ENCODE assay signal across 8 mouse cellular contexts in genomic region chr17:28208314-28208612, GRCm38 (mm10). TPM values are rescaled to one million over a fixed set of nuclear protein-coding genes. Genes with fewer than 3 reads are reported as not detected.
DNase-seq lines count a peak whose midpoint lies in the region; ATAC-seq and TF ChIP-seq lines count a peak whose summit lies in the region.

No protein-coding gene starts in this region.

- dilution Hi-C loops in CH12.LX (cut with MboI; ENCODE audit: extremely low pct_ligation_motif_present, extremely low pct_unique_long_range_greater_than_20kb, low sequenced_read_pairs), result no loop called here

- TF ChIP-seq POLR2A in CH12.LX (IDR thresholded peaks at IDR 0.05; ENCODE audit: low read depth, low read length), result no peak

- TF ChIP-seq CTCF in CH12.LX (conservative IDR thresholded peaks at IDR 0.05 in 1 of 2, IDR thresholded peaks at IDR 0.05 in 1 of 2; ENCODE audit: low read depth in 2 of 2, low read length in 2 of 2), result no peak

- H3K4me1 ChIP-seq in heart, embryonic 12.5 days (replicated peaks), result peaks cover 16% of the 10 kb centered on the region
- peaks cover 42 to 68% of the 10 kb centered on the region in 2 experiments for H3K4me1 ChIP-seq in CH12.LX (ENCODE audit: control insufficient read depth in 1 of 2, insufficient read depth in 2 of 2)
- peaks cover 33% of the 10 kb centered on the region for H3K4me1 ChIP-seq in embryonic facial prominence, embryonic 15.5 days
- peaks cover 57% of the 10 kb centered on the region for H3K4me1 ChIP-seq in liver, embryonic 15.5 days (replicated peaks)

- H3K79me2 ChIP-seq in CH12.LX (replicated peaks; ENCODE audit: control insufficient read depth, extremely low read depth, insufficient read depth, poor library complexity, severe bottlenecking), result peaks cover 34% of the 10 kb centered on the region

- in situ Hi-C loops in CH12.LX (cut with MboI; ENCODE audit: low pct_ligation_motif_present, low pct_unique_long_range_greater_than_20kb, low sequenced_read_pairs), result loop anchor here (25.0 kb wide), 1 partner anchor 304 kb away; the partner anchor contains the start of gene Fkbp5

- DNase-seq in heart, postnatal 10 days, result no peak
- no peak for DNase-seq in CH12.LX (ENCODE audit: extremely low read depth)
- DNase-seq in retina, postnatal 1 day, result no peak
- no peak for DNase-seq in urinary bladder, postnatal 14 days (ENCODE audit: low spot score)
- no peak for DNase-seq in gastrocnemius, adult 8-10 months (ENCODE audit: low spot score in 2 of 2)

- intact Hi-C loops in heart, postnatal 10 days (cut with DNase I), result loop anchor here (5.0 kb wide), 1 partner anchor 164 kb away; no protein-coding TSS in a partner anchor

- H3K27me3 ChIP-seq in heart, embryonic 12.5 days (replicated peaks), result no peaks in the 10 kb centered on the region
- no peaks in the 10 kb centered on the region for H3K27me3 ChIP-seq in CH12.LX (replicated peaks)
- H3K27me3 ChIP-seq in embryonic facial prominence, embryonic 15.5 days, result no peaks in the 10 kb centered on the region
- H3K27me3 ChIP-seq in liver, embryonic 15.5 days, result no peaks in the 10 kb centered on the region

- peaks cover 10% of the 10 kb centered on the region for H3K36me3 ChIP-seq in heart, embryonic 12.5 days
- peaks cover 5 to 20% of the 10 kb centered on the region in 2 experiments for H3K36me3 ChIP-seq in CH12.LX (replicated peaks in 1 of 2; ENCODE audit: control insufficient read depth in 1 of 2, insufficient read depth in 1 of 2, low read length in 1 of 2)
- H3K36me3 ChIP-seq in embryonic facial prominence, embryonic 15.5 days, result peaks cover 1% of the 10 kb centered on the region; the same call in 1 of the 2 replicates
- no peaks in the 10 kb centered on the region for H3K36me3 ChIP-seq in liver, embryonic 15.5 days (replicated peaks)

- no peaks in the 10 kb centered on the region for H3K9me3 ChIP-seq in heart, embryonic 12.5 days (replicated peaks)
- H3K9me3 ChIP-seq in CH12.LX (replicated peaks; ENCODE audit: low read length), result no peaks in the 10 kb centered on the region
- H3K9me3 ChIP-seq in embryonic facial prominence, embryonic 15.5 days (replicated peaks), result no peaks in the 10 kb centered on the region
- H3K9me3 ChIP-seq in liver, embryonic 15.5 days (replicated peaks), result no peaks in the 10 kb centered on the region

- TF ChIP-seq EP300 in CH12.LX (IDR thresholded peaks at IDR 0.05; ENCODE audit: low read length), result no peak

- H3K4me3 ChIP-seq in heart, embryonic 12.5 days, result peak overlapping the region; percentile 35; the same call in 1 of the 2 replicates
- peak overlapping the region; percentile 73 to 91 (median 83) for H3K4me3 ChIP-seq in CH12.LX (replicated peaks in 1 of 3; ENCODE audit: low read depth in 2 of 3, low read length in 2 of 3, poor library complexity in 1 of 3)
- H3K4me3 ChIP-seq in embryonic facial prominence, embryonic 15.5 days (replicated peaks), result peak overlapping the region; percentile 52
- H3K4me3 ChIP-seq in liver, embryonic 15.5 days (replicated peaks), result peak overlapping the region; percentile 56

- ATAC-seq in heart, embryonic 12.5 days (ENCODE audit: insufficient number of reproducible peaks, low FRiP score), result no peak
- no peak for ATAC-seq in embryonic facial prominence, embryonic 15.5 days (ENCODE audit: insufficient number of reproducible peaks, low FRiP score, low TSS enrichment, low read depth)
- 0 out of 2 replicates have a peak, but pooled peaks have one; percentile 14 for ATAC-seq in liver, embryonic 15.5 days (ENCODE audit: insufficient read depth)

- H3K27ac ChIP-seq in heart, embryonic 12.5 days (ENCODE audit: poor library complexity, severe bottlenecking), result no peak overlapping the region
- peak overlapping the region; percentile 90 for H3K27ac ChIP-seq in CH12.LX (ENCODE audit: insufficient read depth, low read depth)
- H3K27ac ChIP-seq in embryonic facial prominence, embryonic 15.5 days (replicated peaks), result peak overlapping the region; percentile 91; the same call in 1 of the 2 replicates
- peak overlapping the region; percentile 70; the same call in 1 of the 2 replicates for H3K27ac ChIP-seq in liver, embryonic 15.5 days (replicated peaks)

- H3K9ac ChIP-seq in heart, embryonic 12.5 days, result no peak overlapping the region
- H3K9ac ChIP-seq in CH12.LX (ENCODE audit: insufficient read depth, low read depth), result peak overlapping the region; percentile 79
- peak overlapping the region; percentile 48 for H3K9ac ChIP-seq in embryonic facial prominence, embryonic 15.5 days
- H3K9ac ChIP-seq in liver, embryonic 15.5 days, result peak overlapping the region; percentile 55; the same call in 1 of the 2 replicates

- WGBS in heart, embryonic 12.5 days, result 60% methylated on average over 8 of the region's 8 CpGs
- 63% methylated on average over 8 of the region's 8 CpGs for WGBS in embryonic facial prominence, embryonic 15.5 days
- WGBS in liver, embryonic 15.5 days (ENCODE audit: insufficient replicate concordance), result 18% methylated on average over 8 of the region's 8 CpGs

- H3K4me2 ChIP-seq in heart, embryonic 12.5 days, result peak overlapping the region; percentile 66
- H3K4me2 ChIP-seq in CH12.LX (ENCODE audit: insufficient read depth, low read depth, poor library complexity, severe bottlenecking), result peak overlapping the region; percentile 92
- peak overlapping the region; percentile 84 for H3K4me2 ChIP-seq in embryonic facial prominence, embryonic 15.5 days (replicated peaks)
- peak overlapping the region; percentile 71 for H3K4me2 ChIP-seq in liver, embryonic 15.5 days

- no peak for TF ChIP-seq RAD21 in CH12.LX (IDR thresholded peaks at IDR 0.05; ENCODE audit: low read depth, low read length)

TF ChIP-seq in CH12.LX, 34 proteins besides CTCF, POLR2A, EP300 and RAD21:
- peak; percentile 1; the same call in 1 of the 2 replicates for TF ChIP-seq MAX (IDR thresholded peaks at IDR 0.05; ENCODE audit: low read length)
- TF ChIP-seq MXI1 (IDR thresholded peaks at IDR 0.05; ENCODE audit: low read depth, low read length), result 0 out of 2 replicates have a peak, but pooled peaks have one; percentile 1
- peak; percentile 72; the same call in 1 of the 2 replicates for TF ChIP-seq MAZ (IDR thresholded peaks at IDR 0.05; ENCODE audit: low read depth, low read length)
- TF ChIP-seq ELF1 (IDR thresholded peaks at IDR 0.05; ENCODE audit: low read depth, low read length), result 0 out of 2 replicates have a peak, but pooled peaks have one; percentile 26
- no peak for TF ChIP-seq ZC3H11A (IDR thresholded peaks at IDR 0.05; ENCODE audit: low read depth, low read length)

RNA-seq across cellular contexts. Expression of gene Def6, which starts 0.7 kb away (rescaled TPM):
- 3.3 and 4.9 TPM in 2 replicates for polyA plus RNA-seq in heart, embryonic 12.5 days (2016; fragmentation: Nextera tagmentation; extraction: Ambion mirVana)
- total RNA-seq in heart, postnatal 10 days (2021), result 1 to 10 TPM; 3.4 to 4.0 TPM
- total RNA-seq in CH12.LX (2012; rRNA removed) (56.9 and 81.8 TPM in 2 replicates), CH12.LX (2014; rRNA removed) (31.3 and 33.3 TPM in 2 replicates)
- polyA plus RNA-seq in CH12.LX (2012; ENCODE audit: insufficient read length, low read depth), result 53.6 and 57.4 TPM in 2 replicates
- polyA plus RNA-seq in embryonic facial prominence, embryonic 15.5 days (2015; fragmentation: Nextera tagmentation; extraction: Ambion mirVana), result 18.4 and 19.8 TPM in 2 replicates
- 10.4 and 10.9 TPM in 2 replicates for polyA plus RNA-seq in liver, embryonic 15.5 days (2015; fragmentation: Nextera tagmentation; extraction: Ambion mirVana)
- total RNA-seq in gastrocnemius, adult 8-10 months (2022), result 1 to 10 TPM in 3 of 4 experiments, under 1 TPM in 1; 0.90 to 2.1 (median 1.2) TPM

RNA-seq across cellular contexts. Expression of gene Ppard, which starts 24.2 kb away (rescaled TPM):
- 1.1 and 1.4 TPM in 2 replicates for polyA plus RNA-seq in heart, embryonic 12.5 days (2016; fragmentation: Nextera tagmentation; extraction: Ambion mirVana)
- total RNA-seq in heart, postnatal 10 days (2021), result 10 to 100 TPM; 28.0 to 28.8 TPM
- total RNA-seq in CH12.LX (2012; rRNA removed) (4.1 and 7.3 TPM in 2 replicates), CH12.LX (2014; rRNA removed) (1.8 and 2.9 TPM in 2 replicates)
- polyA plus RNA-seq in CH12.LX (2012; ENCODE audit: insufficient read length, low read depth), result 12.7 and 15.5 TPM in 2 replicates
- 3.2 and 4.0 TPM in 2 replicates for polyA plus RNA-seq in embryonic facial prominence, embryonic 15.5 days (2015; fragmentation: Nextera tagmentation; extraction: Ambion mirVana)
- 0.86 and 0.89 TPM in 2 replicates for polyA plus RNA-seq in liver, embryonic 15.5 days (2015; fragmentation: Nextera tagmentation; extraction: Ambion mirVana)
- 10 to 100 TPM; 24.7 to 28.3 (median 26.1) TPM for total RNA-seq in gastrocnemius, adult 8-10 months (2022)

RNA-seq across cellular contexts. Expression of gene Zfp523, which starts 31.3 kb away (rescaled TPM):
- polyA plus RNA-seq in heart, embryonic 12.5 days (2016; fragmentation: Nextera tagmentation; extraction: Ambion mirVana), result 26.8 and 27.1 TPM in 2 replicates
- 10 to 100 TPM; 21.4 to 26.9 TPM for total RNA-seq in heart, postnatal 10 days (2021)
- total RNA-seq in CH12.LX (2012; rRNA removed) (7.6 and 14.7 TPM in 2 replicates), CH12.LX (2014; rRNA removed) (2.5 and 3.7 TPM in 2 replicates)
- polyA plus RNA-seq in CH12.LX (2012; ENCODE audit: insufficient read length, low read depth), result 10.1 and 12.5 TPM in 2 replicates
- polyA plus RNA-seq in embryonic facial prominence, embryonic 15.5 days (2015; fragmentation: Nextera tagmentation; extraction: Ambion mirVana), result 43.0 and 44.7 TPM in 2 replicates
- 5.8 and 6.4 TPM in 2 replicates for polyA plus RNA-seq in liver, embryonic 15.5 days (2015; fragmentation: Nextera tagmentation; extraction: Ambion mirVana)
- 10 to 100 TPM; 13.0 to 19.2 (median 16.7) TPM for total RNA-seq in gastrocnemius, adult 8-10 months (2022)
